Mouse (Mus musculus) myocyte (in vitro differentiated cells): ENCODE measurements around the gene Itga2b.

Source experiments
- CEBPB ChIP-seq: IDR thresholded peaks from 2 replicates; pipeline ENCODE4 v1.6.1; 2011; ENCODE audit warnings: mild to moderate bottlenecking, moderate library complexity; ENCODE audit not compliant: poor library complexity, insufficient read depth, severe bottlenecking
- E2F4 ChIP-seq: IDR thresholded peaks from one replicate; pipeline ENCODE4 v1.6.1; 2011; ENCODE audit warnings: mild to moderate bottlenecking, control low read depth, moderate library complexity; ENCODE audit not compliant: insufficient read depth
- MAX ChIP-seq: IDR thresholded peaks from one replicate; pipeline ENCODE4 v1.6.1; 2011; ENCODE audit warnings: low read depth, mild to moderate bottlenecking, control low read depth
- MYOD1 ChIP-seq, 3 experiments: IDR thresholded peaks; one replicate each; pipeline ENCODE4 v1.6.1; 2011; ENCODE audit warnings: control low read depth in 2 of 3, low read depth in 2 of 3, mild to moderate bottlenecking in 2 of 3, moderate library complexity in 1 of 3; ENCODE audit not compliant: insufficient read length in 2 of 3, control insufficient read depth in 1 of 3
- POLR2A ChIP-seq: IDR thresholded peaks from one replicate; pipeline ENCODE4 v1.6.1; 2011; ENCODE audit warnings: low read depth, mild to moderate bottlenecking, control low read depth, moderate library complexity; ENCODE audit not compliant: insufficient read length
- POLR2AphosphoS2 ChIP-seq: IDR thresholded peaks from one replicate; pipeline ENCODE4 v1.6.1; 2011; ENCODE audit warnings: low read depth, control low read depth; ENCODE audit not compliant: insufficient read length
- REST ChIP-seq: IDR thresholded peaks from one replicate; pipeline ENCODE4 v1.6.1; 2011; ENCODE audit warnings: mild to moderate bottlenecking, control low read depth, moderate library complexity; ENCODE audit not compliant: insufficient read depth, insufficient read length

DNA sequence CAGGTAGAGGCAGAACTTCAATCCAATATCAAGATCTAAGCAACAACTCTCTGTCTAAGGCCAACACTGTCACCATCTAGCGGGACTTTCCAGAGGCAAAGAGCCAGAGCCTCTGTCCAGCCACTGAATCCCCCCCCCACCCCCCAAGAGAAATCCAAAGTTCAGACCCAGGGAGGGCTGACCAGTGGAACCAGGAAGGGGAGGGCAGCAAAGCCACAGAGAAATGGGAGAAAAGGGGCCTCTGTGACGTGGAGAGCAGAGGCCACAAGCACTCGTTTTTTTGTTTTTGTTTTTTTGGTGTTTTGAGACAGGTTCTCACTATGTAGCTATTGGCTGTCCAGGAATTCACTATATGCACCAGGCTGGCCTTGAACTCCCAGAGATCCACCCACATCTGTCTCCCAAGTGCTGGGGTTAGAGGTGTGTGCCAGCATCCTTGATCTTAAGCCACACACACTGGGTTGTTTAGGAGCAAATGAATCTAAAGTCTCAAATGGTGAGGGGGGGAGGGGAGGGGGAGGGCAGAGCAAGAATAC lies 60.1 kb downstream of the Itga2b start:
- TF ChIP-seq CEBPB: no peak
- no peak for TF ChIP-seq POLR2A
- no peak for TF ChIP-seq MYOD1 (IDR thresholded peaks at IDR 0.05; ENCODE audit: control insufficient read depth in 1 of 3, insufficient read length in 2 of 3, low read depth in 2 of 3)
- TF ChIP-seq POLR2AphosphoS2: no peak
- TF ChIP-seq E2F4: no peak
- no peak for TF ChIP-seq MAX
- TF ChIP-seq REST: no peak
